Mouse (Mus musculus) cerebellum, postnatal 25 days (tissue): ENCODE data around the gene Igdcc4.

Experiments
- DNase-seq, 2 experiments: peaks; one replicate each; pipeline ENCODE4 v3.0.0; 2021; ENCODE audit warnings: mixed read lengths in 2 of 2

The Igdcc4 gene

GRCm38 (mm10) chr9:65161188-65161587, 59.9 kb downstream of the Igdcc4 start:
- DNase-seq = no peak

- DNase-seq = no peak
Observed at GRCm38 (mm10) chr9:65161881-65162280, 60.6 kb downstream of the Igdcc4 start.

- DNase-seq = peak; percentile 35 to 55
Observed at GRCm38 (mm10) chr9:65162711-65163639, 61.7 kb downstream of the Igdcc4 start.

- no peak for DNase-seq
Observed at GRCm38 (mm10) chr9:65164870-65165269, 63.6 kb downstream of the Igdcc4 start.

- DNase-seq = no peak
Observed at GRCm38 (mm10) chr9:65166386-65166785, 65.1 kb downstream of the Igdcc4 start.

GRCm38 (mm10) chr9:65168534-65168933, 67.2 kb downstream of the Igdcc4 start:
- no peak for DNase-seq

GRCm38 (mm10) chr9:65168952-65169351, 67.7 kb downstream of the Igdcc4 start:
- no peak for DNase-seq

- no peak for DNase-seq
Observed at GRCm38 (mm10) chr9:65172654-65173053, 71.4 kb downstream of the Igdcc4 start.

GRCm38 (mm10) chr9:65175234-65175938, 74.1 kb downstream of the Igdcc4 start:
- DNase-seq = no peak

GRCm38 (mm10) chr9:65175939-65176871, 74.9 kb downstream of the Igdcc4 start:
- no peak for DNase-seq

GRCm38 (mm10) chr9:65177497-65177896, 76.2 kb downstream of the Igdcc4 start:
- no peak for DNase-seq

GRCm38 (mm10) chr9:65177912-65178311, 76.6 kb downstream of the Igdcc4 start:
- DNase-seq = no peak

GRCm38 (mm10) chr9:65178336-65179213, 77.3 kb downstream of the Igdcc4 start:
- DNase-seq = peak; percentile 45 to 52

- DNase-seq = no peak
Observed at GRCm38 (mm10) chr9:65179817-65180624, 78.7 kb downstream of the Igdcc4 start.
